Mouse (Mus musculus): ENCODE data around the gene Nr4a2. TPM values are rescaled to one million over a fixed set of nuclear protein-coding genes. Genes with fewer than 3 reads are reported as not detected.

The Nr4a2 gene
- total RNA-seq, 4 experiments from 2014 or later = 0.53 to 2.1 (median 1.2) TPM

DNA sequence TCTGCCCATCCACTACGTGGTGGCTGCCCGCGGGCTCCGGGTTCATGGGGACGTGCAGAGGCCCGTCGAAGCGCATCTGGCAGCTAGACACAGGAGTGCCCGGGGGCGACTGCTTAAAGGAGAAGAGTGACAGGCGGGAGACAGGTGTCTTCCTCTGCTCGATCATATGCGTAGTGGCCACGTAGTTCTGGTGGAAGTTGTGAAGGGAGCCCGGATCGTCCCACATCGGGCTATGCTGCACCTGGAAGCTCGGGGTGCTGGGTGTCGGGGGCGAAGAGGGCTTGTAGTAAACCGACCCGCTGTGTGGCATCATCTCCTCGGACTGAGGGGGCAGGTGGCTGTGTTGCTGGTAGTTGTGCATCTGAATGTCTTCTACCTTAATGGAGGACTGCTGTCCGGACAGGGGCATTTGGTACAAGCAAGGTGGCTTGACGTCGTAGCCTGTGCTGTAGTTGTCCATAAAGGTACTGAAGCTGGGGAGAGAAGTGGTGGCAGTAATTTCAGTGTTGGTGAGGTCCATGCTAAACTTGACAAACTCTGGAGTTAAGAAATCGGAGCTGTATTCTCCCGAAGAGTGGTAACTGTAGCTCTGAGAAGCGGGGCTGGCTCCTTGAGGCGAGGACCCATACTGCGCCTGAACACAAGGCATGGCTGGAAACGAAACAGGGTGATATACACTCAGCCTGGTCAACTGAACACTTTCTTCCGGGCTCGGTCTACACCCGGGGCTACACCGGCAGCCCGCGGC is 11.8 kb downstream of the Nr4a2 start:
- no peak for DNase-seq (ENCODE audit: low spot score)

DNA sequence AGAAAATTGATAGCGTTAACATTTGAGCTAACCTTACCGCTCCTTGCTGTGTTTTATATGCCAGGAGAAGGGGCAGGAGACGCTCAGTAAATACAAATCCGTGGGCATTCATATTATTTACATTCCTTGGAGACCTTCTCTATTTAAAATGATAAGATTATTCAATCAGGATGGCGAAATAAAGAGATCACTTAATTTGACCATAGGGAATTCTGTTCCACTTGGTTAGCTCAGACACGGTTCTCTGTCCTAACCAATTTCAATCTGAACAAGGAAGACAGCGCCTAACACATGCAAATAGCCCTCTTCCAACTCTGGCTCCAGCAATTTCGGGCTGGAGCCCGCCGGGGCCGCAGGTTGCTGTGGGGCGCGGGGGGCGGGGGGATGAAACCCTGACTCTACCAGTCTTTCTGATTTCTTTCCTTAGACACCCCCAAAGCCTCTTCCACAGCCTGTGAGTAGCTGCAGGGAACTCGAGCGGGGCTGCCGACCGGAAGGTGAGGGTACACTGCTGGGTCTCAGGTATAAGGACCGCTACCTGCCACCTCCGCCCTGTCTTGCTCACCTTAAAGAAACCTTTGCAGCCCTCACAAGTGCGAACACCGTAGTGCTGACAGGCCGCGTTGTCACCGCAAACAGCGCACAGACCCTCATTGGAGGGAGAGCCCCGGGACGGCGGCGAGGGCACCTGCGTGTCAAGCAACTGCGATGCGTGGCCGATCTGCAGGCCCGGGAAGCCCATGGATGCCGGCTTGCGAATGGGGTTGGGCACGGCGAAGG is 12.6 kb downstream of the Nr4a2 start:
- DNase-seq (ENCODE audit: low spot score) = no peak

DNA sequence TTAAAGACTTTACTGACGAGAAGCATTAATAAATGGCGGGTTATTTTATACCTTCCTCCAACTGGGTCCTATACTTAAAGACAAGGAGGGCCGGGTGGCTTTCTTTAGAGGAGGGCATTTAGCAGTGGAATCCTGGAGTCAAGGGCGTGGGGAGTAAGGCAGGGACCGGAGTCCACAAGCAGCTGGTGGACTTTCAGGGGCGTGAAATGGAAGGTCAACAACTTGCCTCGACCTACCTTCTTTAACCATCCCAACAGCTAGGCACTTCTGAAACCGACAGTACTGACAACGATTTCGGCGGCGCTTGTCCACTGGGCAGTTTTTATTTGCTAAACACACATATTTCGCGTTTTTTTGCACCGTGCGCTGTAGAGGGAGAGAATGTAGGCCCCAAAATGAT is 13.4 kb downstream of the Nr4a2 start:
- DNase-seq (ENCODE audit: low spot score) = no peak

DNA sequence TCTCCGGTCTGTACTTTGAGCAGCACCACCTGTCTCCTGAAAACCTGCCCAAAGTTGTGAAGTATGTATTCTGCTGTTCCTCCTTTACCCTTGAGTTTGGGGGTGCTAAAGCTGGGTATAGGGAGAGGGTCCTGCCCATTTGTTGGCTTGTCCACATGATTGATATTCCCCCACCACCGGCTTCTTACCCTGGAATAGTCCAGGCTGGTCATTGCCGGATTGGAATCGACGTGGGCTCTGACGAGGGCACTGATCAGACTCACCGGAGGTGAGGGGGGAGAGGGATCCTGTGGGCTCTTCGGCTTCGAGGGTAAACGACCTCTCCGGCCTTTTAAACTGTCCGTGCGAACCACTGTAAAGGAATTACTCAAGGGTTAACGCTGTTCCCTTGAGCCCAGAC is 13.9 kb downstream of the Nr4a2 start:
- no peak for DNase-seq (ENCODE audit: low spot score)

DNA sequence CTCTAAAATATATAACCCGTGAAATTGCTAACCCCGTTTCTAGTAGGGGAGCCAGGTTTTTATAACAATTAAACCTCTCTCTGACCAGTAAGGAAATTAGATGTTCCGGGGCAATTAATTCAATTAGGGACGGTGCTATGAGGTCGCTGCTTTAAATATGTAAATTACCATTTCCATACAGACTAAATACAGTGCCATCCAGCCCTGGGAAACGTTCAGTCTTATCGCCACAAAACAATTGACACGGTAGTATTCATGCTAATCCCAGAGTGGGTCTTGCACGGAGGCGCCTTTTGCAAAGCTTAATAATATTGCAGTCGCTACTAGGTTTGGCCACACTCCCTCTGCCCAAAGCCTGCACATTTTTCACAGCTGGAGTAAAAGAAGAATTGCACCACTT is 14.5 kb downstream of the Nr4a2 start:
- DNase-seq (ENCODE audit: low spot score) = no peak

DNA sequence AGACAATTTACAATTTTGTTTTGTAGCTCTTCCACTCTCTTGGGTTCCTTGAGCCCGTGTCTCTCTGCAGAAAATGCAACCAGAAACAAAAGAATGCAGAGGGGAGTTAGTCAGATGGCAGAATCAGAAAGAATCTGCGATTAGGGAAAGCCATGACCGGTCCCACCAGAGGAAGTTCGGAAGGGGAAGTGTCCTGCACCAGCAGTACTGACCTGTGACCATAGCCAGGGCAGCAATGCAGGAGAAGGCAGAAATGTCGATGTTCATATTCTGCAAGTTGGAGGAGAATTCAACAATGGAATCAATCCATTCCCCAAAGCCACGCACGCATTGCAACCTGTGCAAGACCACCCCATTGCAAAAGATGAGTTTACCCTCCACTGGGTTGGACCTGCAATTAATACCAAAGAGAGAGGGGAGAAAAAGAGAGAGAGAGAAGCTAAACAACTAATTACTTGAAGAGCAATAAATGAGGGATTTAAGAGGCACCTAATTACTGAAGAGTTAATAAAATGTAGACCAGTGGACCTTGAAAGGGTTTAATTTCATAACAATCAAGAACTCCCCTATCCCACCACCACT is 15.4 kb downstream of the Nr4a2 start:
- DNase-seq (ENCODE audit: low spot score) = no peak

DNA sequence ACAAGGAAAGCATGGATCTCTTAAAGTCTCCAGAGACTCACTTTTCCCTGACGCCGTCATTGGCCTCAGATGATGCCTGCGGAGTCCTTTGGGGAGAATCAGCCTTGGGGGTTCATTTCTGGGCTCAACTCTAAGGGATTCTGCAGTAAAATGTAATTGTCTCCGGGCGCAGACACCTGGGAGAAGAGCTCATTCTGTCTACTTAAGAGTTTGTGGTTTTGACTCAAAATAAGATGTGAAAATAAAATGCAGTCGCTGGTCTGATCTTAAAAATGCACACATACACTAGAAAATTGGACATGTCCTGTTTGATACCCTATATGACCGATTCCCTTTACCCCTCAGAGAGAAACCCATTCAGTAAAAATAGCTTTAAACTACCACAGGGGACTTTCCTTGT is 18.4 kb downstream of the Nr4a2 start:
- no peak for DNase-seq (ENCODE audit: low spot score)

DNA sequence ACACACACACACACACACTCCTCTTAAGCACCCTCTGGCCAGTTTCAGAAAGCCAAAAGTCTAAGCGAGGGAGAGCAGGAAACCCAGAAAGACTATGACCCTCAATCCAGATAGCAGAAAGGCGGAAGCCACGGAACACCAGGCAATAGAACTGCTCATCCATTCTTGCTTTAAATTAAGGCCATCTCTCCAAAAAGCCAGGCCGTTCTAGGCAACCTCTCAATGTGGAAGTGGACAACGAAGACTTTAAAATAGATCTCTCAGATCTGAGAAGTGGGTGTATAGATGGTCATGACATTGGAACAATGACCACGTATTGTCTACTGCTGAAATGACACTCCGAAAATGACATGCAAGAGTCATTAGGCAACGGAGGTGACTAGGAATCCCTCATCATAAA is 19.1 kb downstream of the Nr4a2 start:
- DNase-seq (ENCODE audit: low spot score) = no peak

DNA sequence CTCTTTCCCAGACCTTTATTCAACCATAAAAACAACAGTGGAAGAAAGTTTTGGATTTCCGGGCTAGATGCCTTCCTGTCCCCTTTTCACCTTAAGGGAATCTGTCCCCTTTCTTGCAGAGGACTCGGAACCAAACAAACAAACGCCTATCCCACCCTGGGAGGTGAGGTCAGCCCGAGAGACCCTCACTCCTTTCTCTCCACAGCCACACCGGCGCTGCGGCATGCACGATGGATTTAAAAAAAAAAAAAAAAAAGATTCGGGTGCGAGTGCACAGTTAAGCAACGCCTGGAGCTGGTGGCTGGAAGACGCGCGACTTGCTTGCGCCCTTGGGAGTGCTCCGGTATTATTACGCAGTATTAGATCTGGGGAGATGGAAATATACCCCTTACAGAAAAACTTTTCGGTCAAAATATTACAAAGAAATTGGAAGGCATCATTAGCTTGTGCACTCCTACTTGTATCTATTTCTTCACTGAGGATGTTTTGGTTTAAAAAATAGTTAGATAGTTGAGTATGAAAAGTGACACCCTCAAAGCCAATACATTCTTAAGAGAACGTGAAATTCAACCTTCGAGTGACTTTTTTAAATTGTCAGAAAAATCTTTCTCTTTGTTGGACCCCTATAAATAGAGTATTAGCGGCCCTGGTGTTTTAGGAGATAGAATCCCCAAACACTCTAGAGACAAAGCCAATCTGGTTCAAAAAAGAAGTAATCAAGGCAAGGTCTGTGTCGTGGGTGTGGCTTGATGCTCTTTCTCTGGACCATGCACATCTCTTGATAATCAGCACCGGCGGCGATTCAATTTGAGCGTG is 19.8 kb downstream of the Nr4a2 start:
- DNase-seq (ENCODE audit: low spot score) = no peak

DNA sequence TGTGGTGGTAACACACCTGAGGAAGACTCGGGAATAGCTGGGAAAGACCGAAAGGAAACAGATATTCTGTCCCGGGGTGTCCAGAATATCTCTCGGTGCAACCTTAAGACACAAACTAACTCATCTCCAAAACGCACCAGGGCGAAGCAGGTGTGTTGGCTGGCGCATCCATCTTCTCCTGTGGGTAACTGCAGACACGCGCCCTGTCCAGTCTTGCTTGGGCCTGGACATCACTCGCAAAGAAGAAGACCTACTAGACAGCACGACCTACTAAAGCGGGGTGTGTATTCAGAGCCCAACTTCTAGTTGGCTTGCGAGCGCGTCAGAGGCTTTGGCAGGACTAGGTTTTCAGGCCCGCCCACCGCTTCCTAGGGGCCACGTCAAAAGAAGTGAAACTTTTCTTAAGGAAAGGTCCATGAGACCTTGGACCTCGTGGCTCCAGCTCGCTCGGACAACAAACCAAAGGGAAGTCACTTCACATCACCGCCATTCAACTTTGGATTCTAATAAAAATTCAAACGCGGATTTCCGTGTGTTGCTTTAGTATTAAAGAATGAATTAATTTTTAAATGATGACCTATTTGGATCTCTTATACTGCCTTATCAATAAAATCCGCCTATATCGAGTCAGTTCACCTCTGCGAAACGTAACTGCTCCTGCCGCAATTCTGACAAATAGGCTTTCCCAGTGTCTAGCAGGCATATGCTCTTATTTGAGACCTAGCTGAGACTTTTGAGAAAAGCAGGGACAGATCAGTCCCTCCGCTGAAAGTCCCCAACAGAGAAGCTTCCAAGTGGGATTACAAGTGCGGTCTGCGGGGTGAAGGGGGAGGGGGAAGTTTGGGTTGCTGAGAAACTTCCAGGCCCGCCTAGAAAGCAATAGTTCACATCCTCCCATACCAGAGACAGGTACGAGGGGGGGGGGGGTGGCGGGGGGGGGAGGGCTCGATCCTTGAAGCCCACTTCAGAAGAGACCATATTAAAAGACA is 20.7 kb downstream of the Nr4a2 start:
- DNase-seq (ENCODE audit: low spot score) = no peak

DNA sequence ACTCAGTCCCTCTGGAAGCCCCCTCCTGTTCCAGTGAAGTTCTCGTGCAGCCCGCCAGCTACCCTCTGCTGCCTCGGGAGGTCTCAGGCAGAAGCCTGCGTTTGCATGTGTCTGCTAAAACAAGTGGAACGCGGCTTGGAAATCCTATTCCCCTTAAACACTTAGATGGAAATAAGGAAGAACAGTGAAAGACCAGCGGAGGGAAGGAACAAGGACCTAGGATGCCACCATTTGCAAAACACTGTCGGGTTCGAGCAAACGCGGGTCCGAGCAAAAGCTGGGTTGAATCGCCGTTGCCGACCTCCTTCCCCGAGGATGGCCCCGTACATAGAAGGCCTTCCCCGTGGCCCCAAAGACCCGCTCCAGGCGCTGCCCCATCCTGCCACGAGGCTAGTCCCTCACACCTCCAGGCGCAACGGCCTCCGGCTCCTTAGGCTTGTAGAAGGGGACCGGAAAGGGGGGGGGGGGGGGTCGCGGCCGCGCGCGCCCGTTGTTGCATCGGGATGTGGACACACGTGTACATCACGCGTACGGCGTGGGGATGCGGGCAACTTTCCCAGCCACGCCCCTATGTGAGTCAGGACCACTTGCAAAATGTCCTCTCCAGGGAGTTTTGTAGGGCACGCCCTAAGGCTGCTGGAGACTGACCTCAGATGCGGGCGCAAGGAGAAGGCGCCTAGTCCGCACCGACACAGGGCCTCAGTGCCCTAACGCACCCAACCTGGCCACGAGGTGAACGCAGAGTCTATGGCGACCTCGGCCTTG is 21.5 kb downstream of the Nr4a2 start:
- DNase-seq (ENCODE audit: low spot score) = peak; percentile 15

DNA sequence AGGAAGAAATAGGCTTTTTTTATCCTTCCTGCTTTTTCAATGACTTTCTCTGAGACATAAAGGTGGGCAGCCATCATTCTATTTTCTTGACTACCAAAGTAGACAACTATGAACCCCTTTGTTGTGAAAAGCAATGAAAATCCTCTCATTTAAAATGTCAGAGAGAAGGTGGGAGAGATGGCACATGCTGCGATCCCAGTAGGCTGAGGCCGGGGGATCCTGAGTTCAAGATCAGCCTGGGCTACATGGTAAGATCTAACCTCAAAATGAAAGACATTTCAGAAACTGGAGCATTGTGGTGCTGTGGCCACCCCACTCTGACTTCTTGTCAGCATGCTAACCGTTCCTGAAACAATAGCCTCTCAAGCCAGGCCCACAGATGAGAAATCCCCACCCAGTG is 23.6 kb downstream of the Nr4a2 start:
- no peak for DNase-seq (ENCODE audit: low spot score)

DNA sequence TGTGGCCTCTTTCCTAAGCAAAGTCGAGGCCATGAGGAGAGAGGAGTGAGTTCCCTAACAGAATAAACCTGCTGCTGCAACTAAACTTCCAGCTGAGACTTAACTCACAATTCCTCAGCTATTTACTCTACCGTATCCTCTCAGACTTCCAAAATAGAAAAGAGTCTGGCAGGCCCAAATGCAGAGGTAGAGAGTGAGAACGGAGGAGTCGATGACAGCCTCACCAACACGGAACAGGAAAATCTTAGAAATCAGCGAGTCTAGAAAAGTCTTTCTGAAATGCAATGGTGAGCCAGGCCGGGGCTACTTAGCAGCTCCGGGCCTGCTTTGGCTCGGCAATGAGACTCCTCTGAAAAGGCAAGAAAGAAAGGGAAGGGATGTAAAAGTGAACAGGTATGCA is 51.4 kb downstream of the Nr4a2 start:
- no peak for DNase-seq (ENCODE audit: low spot score)

DNA sequence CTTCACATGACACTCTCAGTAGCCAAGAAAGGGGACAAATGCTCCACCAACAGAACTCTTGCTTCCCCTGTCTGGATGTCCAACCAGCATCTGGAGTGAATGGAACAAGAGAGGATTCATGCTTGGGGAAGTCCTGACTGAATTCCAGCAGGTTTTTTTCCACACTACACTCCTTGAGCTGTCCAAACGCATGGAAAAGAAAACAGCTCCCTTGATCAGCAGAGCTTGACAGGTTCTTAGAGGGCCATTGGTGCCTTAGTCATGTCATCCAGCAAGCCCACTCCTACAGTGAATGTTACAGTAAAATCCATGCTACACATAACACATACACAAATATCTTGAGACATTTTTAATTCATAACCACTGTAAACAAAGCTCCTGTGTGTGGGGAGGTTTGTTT is 60.3 kb downstream of the Nr4a2 start:
- no peak for DNase-seq (ENCODE audit: low spot score)

Other genes starting within 250 kb of the Nr4a2 start
- gene Gpd2, start 113.6 kb upstream of the Nr4a2 start, total RNA-seq (2022) = 10 to 100 TPM; 14.4 to 17.9 (median 15.3) TPM